In genomic region chr1:72141893-72142480, GRCm38 (mm10) we compare ENCODE assay signal across 8 mouse cellular contexts.
DNase-seq lines count a peak whose midpoint lies in the region; TF ChIP-seq lines count a peak whose summit lies in the region.

No protein-coding gene starts in this region.

- H3K27me3 ChIP-seq in liver, adult 2 months (ENCODE audit: control insufficient read depth, insufficient read depth, low read length) = no peaks in the 10 kb centered on the region
- no peaks in the 10 kb centered on the region for H3K27me3 ChIP-seq in myocyte (ENCODE audit: control insufficient read depth, insufficient read depth, insufficient read length)

- TF ChIP-seq CTCF in liver, adult 2 months (IDR thresholded peaks at IDR 0.05; ENCODE audit: low read depth, low read length) = peak; percentile 80

- no peak overlapping the region for H3K4me3 ChIP-seq in liver, adult 2 months (ENCODE audit: insufficient read depth, low read depth, low read length)
- no peak overlapping the region for H3K4me3 ChIP-seq in myocyte

- no peak overlapping the region for H3K27ac ChIP-seq in liver, adult 2 months (replicated peaks; ENCODE audit: insufficient read depth, low read depth, low read length)

- no peaks in the 10 kb centered on the region for H3K79me2 ChIP-seq in liver, adult 2 months (ENCODE audit: control insufficient read depth, insufficient read depth, low read length)
- no peaks in the 10 kb centered on the region for H3K79me2 ChIP-seq in myocyte (ENCODE audit: control insufficient read depth, insufficient read depth)

- DNase-seq in 416B (ENCODE audit: low read depth) (peak; percentile 86), ES-CJ7 (ENCODE audit: low read depth, low spot score) (peak; percentile 94)
- peak; percentile 37 for DNase-seq in cerebellum, adult 9-10 months
- peak; percentile 19 to 60 for DNase-seq in frontal cortex, postnatal 36 days (ENCODE audit: low spot score in 2 of 2)
- peak; percentile 32 for DNase-seq in kidney, adult 18-20 months
- DNase-seq in liver, adult 2 months (ENCODE audit: extremely low read depth, low read depth, low spot score) = peak; percentile 66
- peak; percentile 20 for DNase-seq in thymus, postnatal 25 days

- WGBS in liver, adult 2 months = 4% methylated on average over 11 of the region's 11 CpGs

- TF ChIP-seq POLR2A in liver, adult 2 months (IDR thresholded peaks at IDR 0.05; ENCODE audit: extremely low read depth, insufficient read depth, low read length) = no peak
- TF ChIP-seq POLR2A in myocyte (IDR thresholded peaks at IDR 0.05; ENCODE audit: insufficient read length, low read depth) = no peak

- H3ac ChIP-seq in myocyte (ENCODE audit: control insufficient read depth, insufficient read length) = no peak overlapping the region

- no peaks in the 10 kb centered on the region for H3K36me3 ChIP-seq in liver, adult 2 months (ENCODE audit: control insufficient read depth, insufficient read depth, low read length)
- no peaks in the 10 kb centered on the region for H3K36me3 ChIP-seq in myocyte (ENCODE audit: control insufficient read depth, insufficient read depth)

- H3K9ac ChIP-seq in liver, adult 2 months (ENCODE audit: low read depth, low read length) = 0 out of 2 replicates have a peak overlapping the region, but pooled peaks have one; percentile 35

- H3K4me2 ChIP-seq in myocyte (ENCODE audit: low read depth) = peak overlapping the region; percentile 58

- H3K4me1 ChIP-seq in liver, adult 2 months (ENCODE audit: control insufficient read depth, insufficient read depth, low read length) = 0 out of 2 replicates have a peak, but pooled peaks cover 2% of the 10 kb centered on the region

TF ChIP-seq in myocyte, 11 proteins besides CTCF, POLR2A, EP300 and RAD21:
- TF ChIP-seq TCF12 (IDR thresholded peaks at IDR 0.05; ENCODE audit: insufficient read depth, poor library complexity, severe bottlenecking) (no peak), SRF (IDR thresholded peaks at IDR 0.05; ENCODE audit: control insufficient read depth, insufficient read length, low read depth) (no peak), MYOG (IDR thresholded peaks at IDR 0.05; ENCODE audit: control insufficient read depth in 1 of 3, insufficient read depth in 1 of 3, insufficient read length in 2 of 3, low read depth in 2 of 3) (no peak), POLR2AphosphoS2 (IDR thresholded peaks at IDR 0.05; ENCODE audit: insufficient read length, low read depth) (no peak), MYOD1 (IDR thresholded peaks at IDR 0.05; ENCODE audit: control insufficient read depth in 1 of 3, insufficient read length in 2 of 3, low read depth in 2 of 3) (no peak), USF1 (IDR thresholded peaks at IDR 0.05; ENCODE audit: low read depth) (no peak), REST (IDR thresholded peaks at IDR 0.05; ENCODE audit: insufficient read depth, insufficient read length) (no peak)

Comparison
In these comparisons a context has a peak if more than half of its experiments do, and no peak if none do; other contexts are left out.
1. DNase-seq: peak in every context shown above with its lines; median percentile 94 in ES-CJ7; 86 in 416B; 66 in liver, adult 2 months; 40 in frontal cortex, postnatal 36 days; 37 in cerebellum, adult 9-10 months; 32 in kidney, adult 18-20 months; 20 in thymus, postnatal 25 days.